Mouse (Mus musculus): Measurements from ENCODE around the gene Sobp. TPM values are rescaled to one million over a fixed set of nuclear protein-coding genes. Genes with fewer than 3 reads are reported as not detected.

Sobp gene
- polyA plus RNA-seq, 1 experiment = 0.30 TPM

GRCm38 (mm10) chr10:42988627-42989026, 185.7 kb downstream of the Sobp start:
- Histone ChIP-seq H3K4me1 (ENCODE audit: control insufficient read depth, insufficient read depth, low read length) (peaks cover 1% of the 10 kb centered on the region; the same call in 1 of the 2 replicates), H3K27me3 (replicated peaks; ENCODE audit: control insufficient read depth, insufficient read depth, low read length) (no peaks in the 10 kb centered on the region), H3K27ac (ENCODE audit: insufficient read depth, low read depth, low read length) (no peak overlapping the region), H3K36me3 (ENCODE audit: control insufficient read depth, insufficient read depth, low read length) (no peaks in the 10 kb centered on the region), H3K4me3 (ENCODE audit: insufficient read depth, low read depth, low read length) (no peak overlapping the region)
- 72% methylated on average over 15 of the region's 15 CpGs for WGBS
- TF ChIP-seq POLR2A (IDR thresholded peaks at IDR 0.05; ENCODE audit: low read depth, low read length) (no peak), CTCF (conservative IDR thresholded peaks at IDR 0.05; ENCODE audit: insufficient read depth, insufficient read length, low read depth, low read length) (no peak)
- DNase-seq = no peak

- no peaks in the 10 kb centered on the region for H3K36me3 ChIP-seq (ENCODE audit: control insufficient read depth, insufficient read depth, low read length)
- DNase-seq = peak; percentile 63
- TF ChIP-seq CTCF (conservative IDR thresholded peaks at IDR 0.05; ENCODE audit: insufficient read depth, insufficient read length, low read depth, low read length) = peak; percentile 67
- TF ChIP-seq POLR2A (IDR thresholded peaks at IDR 0.05; ENCODE audit: low read depth, low read length) = no peak
- H3K4me3 ChIP-seq (ENCODE audit: insufficient read depth, low read depth, low read length) = no peak overlapping the region
- no peaks in the 10 kb centered on the region for H3K4me1 ChIP-seq (ENCODE audit: control insufficient read depth, insufficient read depth, low read length)
- no peak overlapping the region for H3K27ac ChIP-seq (ENCODE audit: insufficient read depth, low read depth, low read length)
- 12% methylated on average over 6 of the region's 6 CpGs for WGBS
- H3K27me3 ChIP-seq (replicated peaks; ENCODE audit: control insufficient read depth, insufficient read depth, low read length) = no peaks in the 10 kb centered on the region
Measured at GRCm38 (mm10) chr10:42987594-42988052, 186.7 kb downstream of the Sobp start.

- no peak overlapping the region for H3K27ac ChIP-seq (ENCODE audit: insufficient read depth, low read depth, low read length)
- no peak for DNase-seq
- H3K4me1 ChIP-seq (ENCODE audit: control insufficient read depth, insufficient read depth, low read length) = no peaks in the 10 kb centered on the region
- H3K4me3 ChIP-seq (ENCODE audit: insufficient read depth, low read depth, low read length) = no peak overlapping the region
- TF ChIP-seq POLR2A (IDR thresholded peaks at IDR 0.05; ENCODE audit: low read depth, low read length) (no peak), CTCF (conservative IDR thresholded peaks at IDR 0.05; ENCODE audit: insufficient read depth, insufficient read length, low read depth, low read length) (no peak)
- 63% methylated on average over 4 of the region's 4 CpGs for WGBS
- H3K27me3 ChIP-seq (replicated peaks; ENCODE audit: control insufficient read depth, insufficient read depth, low read length) = no peaks in the 10 kb centered on the region
- no peaks in the 10 kb centered on the region for H3K36me3 ChIP-seq (ENCODE audit: control insufficient read depth, insufficient read depth, low read length)
Measured at GRCm38 (mm10) chr10:42984886-42985285, 189.4 kb downstream of the Sobp start.

GRCm38 (mm10) chr10:42980999-42981757, 193.2 kb downstream of the Sobp start:
- no peak overlapping the region for H3K27ac ChIP-seq (ENCODE audit: insufficient read depth, low read depth, low read length)
- no peaks in the 10 kb centered on the region for H3K36me3 ChIP-seq (ENCODE audit: control insufficient read depth, insufficient read depth, low read length)
- no peaks in the 10 kb centered on the region for H3K27me3 ChIP-seq (replicated peaks; ENCODE audit: control insufficient read depth, insufficient read depth, low read length)
- no peaks in the 10 kb centered on the region for H3K4me1 ChIP-seq (ENCODE audit: control insufficient read depth, insufficient read depth, low read length)
- no peak overlapping the region for H3K4me3 ChIP-seq (ENCODE audit: insufficient read depth, low read depth, low read length)
- no peak for TF ChIP-seq POLR2A (IDR thresholded peaks at IDR 0.05; ENCODE audit: low read depth, low read length)
- no peak for TF ChIP-seq CTCF (conservative IDR thresholded peaks at IDR 0.05; ENCODE audit: insufficient read depth, insufficient read length, low read depth, low read length)
- DNase-seq = no peak
- 61% methylated on average over 7 of the region's 7 CpGs for WGBS

GRCm38 (mm10) chr10:42978346-42978745, 196.0 kb downstream of the Sobp start:
- no peaks in the 10 kb centered on the region for H3K4me1 ChIP-seq (ENCODE audit: control insufficient read depth, insufficient read depth, low read length)
- no peak for TF ChIP-seq CTCF (conservative IDR thresholded peaks at IDR 0.05; ENCODE audit: insufficient read depth, insufficient read length, low read depth, low read length)
- TF ChIP-seq POLR2A (IDR thresholded peaks at IDR 0.05; ENCODE audit: low read depth, low read length) = no peak
- H3K27me3 ChIP-seq (replicated peaks; ENCODE audit: control insufficient read depth, insufficient read depth, low read length) = no peaks in the 10 kb centered on the region
- H3K36me3 ChIP-seq (ENCODE audit: control insufficient read depth, insufficient read depth, low read length) = no peaks in the 10 kb centered on the region
- no peak for DNase-seq
- H3K4me3 ChIP-seq (ENCODE audit: insufficient read depth, low read depth, low read length) = no peak overlapping the region
- 64% methylated on average over 3 of the region's 3 CpGs for WGBS
- H3K27ac ChIP-seq (ENCODE audit: insufficient read depth, low read depth, low read length) = no peak overlapping the region

- Histone ChIP-seq H3K27me3 (replicated peaks; ENCODE audit: control insufficient read depth, insufficient read depth, low read length) (no peaks in the 10 kb centered on the region), H3K36me3 (ENCODE audit: control insufficient read depth, insufficient read depth, low read length) (no peaks in the 10 kb centered on the region), H3K4me3 (ENCODE audit: insufficient read depth, low read depth, low read length) (no peak overlapping the region), H3K27ac (ENCODE audit: insufficient read depth, low read depth, low read length) (no peak overlapping the region), H3K4me1 (ENCODE audit: control insufficient read depth, insufficient read depth, low read length) (peaks cover 4% of the 10 kb centered on the region; the same call in 1 of the 2 replicates)
- WGBS = 86% methylated on average over 6 of the region's 6 CpGs
- DNase-seq = no peak
- TF ChIP-seq POLR2A (IDR thresholded peaks at IDR 0.05; ENCODE audit: low read depth, low read length) = no peak
- TF ChIP-seq CTCF (conservative IDR thresholded peaks at IDR 0.05; ENCODE audit: insufficient read depth, insufficient read length, low read depth, low read length) = no peak
Measured at GRCm38 (mm10) chr10:42976577-42976976, 197.8 kb downstream of the Sobp start.

- no peaks in the 10 kb centered on the region for H3K27me3 ChIP-seq (replicated peaks; ENCODE audit: control insufficient read depth, insufficient read depth, low read length)
Measured at GRCm38 (mm10) chr10:42973537-42973936, 200.8 kb downstream of the Sobp start.

More at GRCm38 (mm10) chr10:42973537-42973936, 200.8 kb downstream of the Sobp start:
- Histone ChIP-seq H3K27ac (ENCODE audit: insufficient read depth, low read depth, low read length) (no peak overlapping the region), H3K4me1 (ENCODE audit: control insufficient read depth, insufficient read depth, low read length) (peaks cover 4% of the 10 kb centered on the region; the same call in 1 of the 2 replicates), H3K4me3 (ENCODE audit: insufficient read depth, low read depth, low read length) (no peak overlapping the region), H3K36me3 (ENCODE audit: control insufficient read depth, insufficient read depth, low read length) (no peaks in the 10 kb centered on the region)
- 58% methylated on average over 4 of the region's 4 CpGs for WGBS
- TF ChIP-seq POLR2A (IDR thresholded peaks at IDR 0.05; ENCODE audit: low read depth, low read length) (no peak), CTCF (conservative IDR thresholded peaks at IDR 0.05; ENCODE audit: insufficient read depth, insufficient read length, low read depth, low read length) (no peak)
- DNase-seq = no peak

All from kidney, adult 2 months (tissue).